Mouse (Mus musculus) liver, embryonic 16.5 days (tissue): ENCODE data around the gene Olfr373. TPM values are rescaled to one million over a fixed set of nuclear protein-coding genes. Genes with fewer than 3 reads are reported as not detected.
"Not testable (repeated sequence)": the region's sequence is repeated elsewhere in the genome, so short reads cannot be mapped to it uniquely, and the experiment has no call there.

Experiments used
- ATAC-seq: fragments of 200-750 bp; cut with Nextera tagmentation; 2 replicates; pipeline ENCODE4 v1.8.0; 2017; ENCODE audit warnings: low read depth, mild to moderate bottlenecking, moderate number of reproducible peaks, moderate library complexity
- H3K27ac ChIP-seq: fragments of 300-500 bp; sonication (generic); 2 replicates; pipeline ENCODE4 v1.5.1; 2014; ENCODE audit warnings: mild to moderate bottlenecking, low read length
- H3K27me3 ChIP-seq: fragments of 300-500 bp; sonication (generic); 2 replicates; pipeline ENCODE4 v1.6.1; 2014; ENCODE audit warnings: low read depth, low read length, mixed read lengths; ENCODE audit not compliant: control insufficient read depth, insufficient read depth
- H3K36me3 ChIP-seq: fragments of 300-500 bp; sonication (generic); 2 replicates; pipeline ENCODE4 v1.6.1; 2014; ENCODE audit warnings: mild to moderate bottlenecking; ENCODE audit not compliant: control insufficient read depth, insufficient read depth
- H3K4me1 ChIP-seq: fragments of 300-500 bp; sonication (generic); 2 replicates; pipeline ENCODE4 v1.6.1; 2014; ENCODE audit warnings: low read depth, low read length, mixed read lengths; ENCODE audit not compliant: control insufficient read depth
- H3K4me2 ChIP-seq: fragments of 300-500 bp; sonication (generic); 2 replicates; pipeline ENCODE4 v1.6.1; 2014; ENCODE audit warnings: low read depth, low read length, mixed read lengths
- H3K4me3 ChIP-seq: fragments of 300-500 bp; sonication (generic); 2 replicates; pipeline ENCODE4 v1.5.1; 2014; ENCODE audit warnings: low read depth, mild to moderate bottlenecking, low read length
- H3K9ac ChIP-seq: fragments of 300-500 bp; sonication (generic); 2 replicates; pipeline ENCODE4 v1.6.1; 2014; ENCODE audit warnings: low read depth, low read length
- H3K9me3 ChIP-seq: fragments of 300-500 bp; sonication (generic); replicated peaks from 2 replicates; pipeline ENCODE4 v1.6.1; 2016; ENCODE audit warnings: low read length; ENCODE audit not compliant: control insufficient read depth
- WGBS: fragments of 180-500 bp; shearing (Covaris S2); extraction: QIAGEN DNeasy Blood & Tissue Kit; methylation state at CpG from one replicate; pipeline ENCODE4 v1.1.7; 2014; ENCODE audit not compliant: insufficient replicate concordance; 5-methylcytosine and 5-hydroxymethylcytosine counted together
- polyA plus RNA-seq: library from polyadenylated mRNA; unstranded; fragments of >200 nt; fragmentation: Nextera tagmentation; extraction: Ambion mirVana; gene quantifications from 2 replicates; pipeline ENCODE4 v1.2.1, GENCODE M21; 2015

The Olfr373 gene
- not detected in 2 replicates for polyA plus RNA-seq

DNA sequence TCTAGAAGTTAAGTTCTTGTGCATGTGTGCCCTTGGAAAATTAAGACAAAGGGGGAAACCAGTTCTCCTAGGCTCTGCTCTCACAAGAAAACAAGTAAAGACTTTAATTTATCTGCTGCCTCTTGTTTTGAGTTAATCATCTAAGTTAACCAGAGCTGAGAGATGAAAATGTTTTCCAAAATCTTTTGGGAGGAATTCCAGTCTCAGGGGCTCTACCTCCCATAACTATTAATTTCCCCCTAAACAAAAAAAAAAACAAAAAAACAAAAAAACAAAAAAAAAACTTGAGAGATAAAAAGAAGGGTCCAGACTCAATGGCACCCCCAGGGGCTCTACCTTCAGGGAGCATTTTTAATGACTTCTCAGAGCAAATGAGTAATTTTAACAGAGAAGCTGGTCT is at the start of gene Olfr373:
Gene Olfr373, plus strand, starts transcription at position 301 of the 400 bp plus-strand sequence.
- not testable (repeated sequence) for H3K4me1 ChIP-seq, H3K4me2 ChIP-seq, H3K9ac ChIP-seq, H3K27me3 ChIP-seq, H3K36me3 ChIP-seq, H3K4me3 ChIP-seq, H3K9me3 ChIP-seq, ATAC-seq, H3K27ac ChIP-seq

DNA sequence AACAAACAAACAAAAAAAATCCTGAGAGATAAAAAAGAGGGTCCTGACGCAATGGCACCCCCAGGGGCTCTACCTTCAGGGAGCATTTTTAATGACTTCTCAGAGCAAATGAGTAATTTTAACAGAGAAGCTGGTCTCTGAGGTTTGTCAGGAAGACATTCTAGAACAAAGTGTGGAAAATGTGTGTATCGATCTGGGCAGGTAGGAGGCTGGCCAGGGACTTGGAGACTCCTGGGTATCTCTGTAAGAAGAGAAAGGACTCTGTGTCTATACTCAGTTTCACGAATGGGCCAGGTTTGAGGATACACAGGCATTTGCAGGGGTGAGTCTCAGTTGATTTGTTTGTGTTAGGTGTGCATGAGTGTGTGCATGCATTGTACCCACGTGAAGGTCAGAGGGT is 42.1 kb upstream of the Olfr373 start, which contains the start of gene Olfr372:
Gene Olfr372, plus strand, starts transcription at position 301 of the 400 bp plus-strand sequence.
- H3K27me3 ChIP-seq, H3K27ac ChIP-seq, H3K9ac ChIP-seq, H3K4me2 ChIP-seq, H3K4me1 ChIP-seq, H3K9me3 ChIP-seq, H3K4me3 ChIP-seq, H3K36me3 ChIP-seq, ATAC-seq: not testable (repeated sequence)
- 62% methylated on average over 4 of the region's 4 CpGs for WGBS

DNA sequence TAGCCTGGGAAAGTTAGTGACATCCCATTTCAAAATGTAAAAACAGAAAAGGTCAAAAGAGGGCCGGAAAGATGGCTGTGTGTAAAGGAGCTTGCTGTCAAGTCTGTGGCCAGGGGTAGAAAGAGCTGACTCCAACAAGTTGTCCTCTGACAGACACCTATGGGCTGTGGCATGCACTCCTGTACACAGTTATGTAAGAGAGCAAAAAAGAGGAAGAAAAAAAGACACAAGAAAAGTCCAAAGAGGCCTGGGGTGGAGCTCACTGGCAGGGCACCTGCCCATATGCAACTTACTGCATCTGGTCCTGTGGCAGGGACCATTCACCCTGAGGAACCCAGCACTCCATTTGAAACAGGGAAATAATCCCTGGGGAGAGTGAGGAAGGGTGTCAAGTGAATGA is 40.5 kb upstream of the Olfr373 start:
- no peaks in the 10 kb centered on the region for H3K4me1 ChIP-seq
- H3K36me3 ChIP-seq: no peaks in the 10 kb centered on the region
- no peak for ATAC-seq
- 56% methylated on average over 1 of the region's 1 CpGs for WGBS
- H3K27me3 ChIP-seq: no peaks in the 10 kb centered on the region
- no peak overlapping the region for H3K27ac ChIP-seq
- no peak overlapping the region for H3K4me3 ChIP-seq
- H3K9me3 ChIP-seq: no peaks in the 10 kb centered on the region
- H3K4me2 ChIP-seq: no peak overlapping the region
- H3K9ac ChIP-seq: no peak overlapping the region

DNA sequence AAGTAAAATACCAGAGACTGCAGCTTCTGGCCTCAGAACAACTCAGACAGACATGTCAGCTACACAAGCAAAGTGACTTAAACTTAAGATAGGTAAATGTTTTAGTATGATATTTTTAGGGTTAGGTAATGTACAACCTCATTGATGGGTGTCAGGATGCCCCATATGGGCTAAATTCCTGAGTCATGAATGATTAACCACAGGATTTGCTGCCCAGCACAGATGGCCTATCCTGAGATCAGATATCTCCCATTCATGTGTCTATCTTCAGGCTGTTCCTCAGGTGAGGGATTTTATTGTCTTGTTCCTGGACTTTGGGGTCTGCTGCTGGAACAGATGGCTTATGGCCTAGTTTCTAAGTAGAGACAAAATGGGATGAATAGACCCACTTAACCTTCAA is 28.3 kb upstream of the Olfr373 start:
- not testable (repeated sequence) for H3K27ac ChIP-seq, H3K4me1 ChIP-seq, H3K4me2 ChIP-seq, H3K9ac ChIP-seq, H3K36me3 ChIP-seq, ATAC-seq, H3K9me3 ChIP-seq, H3K27me3 ChIP-seq, H3K4me3 ChIP-seq

- not testable (repeated sequence) for H3K4me1 ChIP-seq, H3K36me3 ChIP-seq, H3K27me3 ChIP-seq, H3K4me3 ChIP-seq, ATAC-seq, H3K27ac ChIP-seq, H3K4me2 ChIP-seq, H3K9ac ChIP-seq, H3K9me3 ChIP-seq
- WGBS: 60% methylated on average over 3 of the region's 4 CpGs
These were observed 25.3 kb upstream of the Olfr373 start for GRCm38 (mm10) chr8:72057643-72058042.

GRCm38 (mm10) chr8:72066819-72067399 is 16.1 kb upstream of the Olfr373 start:
- H3K9ac ChIP-seq, H3K4me1 ChIP-seq, H3K27me3 ChIP-seq, H3K9me3 ChIP-seq, H3K4me3 ChIP-seq, H3K36me3 ChIP-seq, H3K27ac ChIP-seq, H3K4me2 ChIP-seq, ATAC-seq: not testable (repeated sequence)
- WGBS: 61% methylated on average over 1 of the region's 1 CpGs

DNA sequence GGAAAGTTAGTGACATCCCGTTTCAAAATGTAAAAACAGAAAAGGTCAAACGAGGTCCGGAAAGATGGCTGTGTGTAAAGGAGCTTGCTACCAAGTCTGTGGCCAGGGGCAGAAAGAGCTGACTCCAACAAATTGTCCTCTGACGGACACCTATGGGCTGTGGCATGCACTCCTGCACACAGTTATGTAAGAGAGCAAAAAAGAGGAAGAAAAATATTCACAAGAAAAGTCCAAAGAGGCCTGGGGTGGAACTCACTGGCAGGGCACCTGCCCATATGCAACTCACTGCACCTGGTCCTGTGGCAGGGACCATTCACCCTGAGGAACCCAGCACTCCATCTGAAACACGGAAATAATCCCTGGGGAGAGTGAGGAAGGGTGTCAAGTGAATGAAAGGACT is 1.8 kb downstream of the Olfr373 start:
- Histone ChIP-seq H3K27me3 (no peaks in the 10 kb centered on the region), H3K36me3 (no peaks in the 10 kb centered on the region), H3K27ac (no peak overlapping the region), H3K4me3 (no peak overlapping the region), H3K4me2 (no peak overlapping the region), H3K4me1 (no peaks in the 10 kb centered on the region), H3K9me3 (no peaks in the 10 kb centered on the region), H3K9ac (no peak overlapping the region)
- 37% methylated on average over 5 of the region's 5 CpGs for WGBS
- no peak for ATAC-seq

- H3K4me1 ChIP-seq, H3K9ac ChIP-seq, H3K9me3 ChIP-seq, H3K27me3 ChIP-seq, H3K4me3 ChIP-seq, H3K27ac ChIP-seq, ATAC-seq, H3K36me3 ChIP-seq, H3K4me2 ChIP-seq: not testable (repeated sequence)
- WGBS: 62% methylated on average over 3 of the region's 3 CpGs
These were observed 4.6 kb downstream of the Olfr373 start for GRCm38 (mm10) chr8:72087611-72088010.

DNA sequence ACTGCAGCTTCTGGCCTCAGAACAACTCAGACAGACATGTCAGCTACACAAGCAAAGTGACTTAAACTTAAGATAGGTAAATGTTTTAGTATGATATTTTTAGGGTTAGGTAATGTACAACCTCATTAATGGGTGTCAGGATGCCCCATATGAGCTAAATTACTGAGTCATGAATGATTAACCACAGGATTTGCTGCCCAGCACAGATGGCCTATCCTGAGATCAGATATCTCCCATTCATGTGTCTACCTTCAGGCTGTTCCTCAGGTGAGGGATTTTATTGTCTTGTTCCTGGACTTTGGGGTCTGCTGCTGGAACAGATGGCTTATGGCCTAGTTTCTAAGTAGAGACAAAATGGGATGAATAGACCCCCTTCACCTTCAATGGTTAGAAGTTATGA is 13.7 kb downstream of the Olfr373 start:
- not testable (repeated sequence) for H3K9ac ChIP-seq, H3K27me3 ChIP-seq, H3K4me3 ChIP-seq, H3K27ac ChIP-seq, H3K4me1 ChIP-seq, H3K4me2 ChIP-seq, H3K9me3 ChIP-seq, H3K36me3 ChIP-seq, ATAC-seq
